Mouse (Mus musculus) intestine, embryonic 14.5 days (tissue): ENCODE measurements around the gene Tomm7. TPM values are rescaled to one million over a fixed set of nuclear protein-coding genes. Genes with fewer than 3 reads are reported as not detected.

Experiments
- ATAC-seq: fragments of 200-750 bp; cut with Nextera tagmentation; replicated peaks from 2 replicates; pipeline ENCODE4 v1.8.0; 2017; ENCODE audit warnings: low read depth, moderate number of reproducible peaks, moderate TSS enrichment, moderate library complexity; ENCODE audit not compliant: low FRiP score, low TSS enrichment
- DNase-seq: peaks from one replicate; pipeline ENCODE4 v3.0.0-alpha.2; 2018; ENCODE audit warnings: low spot score
- H3K27ac ChIP-seq: fragments of 300-500 bp; sonication (generic); 2 replicates; pipeline ENCODE4 v1.5.1; 2014; ENCODE audit warnings: low read depth, mild to moderate bottlenecking, control low read depth
- H3K27me3 ChIP-seq: fragments of 300-500 bp; sonication (generic); replicated peaks from 2 replicates; pipeline ENCODE4 v1.6.1; 2014; ENCODE audit warnings: low read length, control low read depth; ENCODE audit not compliant: control insufficient read depth, insufficient read depth
- H3K36me3 ChIP-seq: fragments of 300-500 bp; sonication (generic); 2 replicates; pipeline ENCODE4 v1.6.1; 2014; ENCODE audit warnings: low read length, control low read depth; ENCODE audit not compliant: control insufficient read depth, insufficient read depth
- H3K4me1 ChIP-seq: fragments of 300-500 bp; sonication (generic); replicated peaks from 2 replicates; pipeline ENCODE4 v1.6.1; 2014; ENCODE audit warnings: low read length, control low read depth, mixed read lengths; ENCODE audit not compliant: control insufficient read depth, insufficient read depth
- H3K4me2 ChIP-seq: fragments of 300-500 bp; sonication (generic); 2 replicates; pipeline ENCODE4 v1.6.1; 2014; ENCODE audit warnings: low read length
- H3K4me3 ChIP-seq: fragments of 300-500 bp; sonication (generic); 2 replicates; pipeline ENCODE4 v1.5.1; 2014; ENCODE audit warnings: low read depth, low read length, control low read depth, mixed read lengths
- H3K9ac ChIP-seq: fragments of 300-500 bp; sonication (generic); 2 replicates; pipeline ENCODE4 v1.6.1; 2014; ENCODE audit warnings: mild to moderate bottlenecking, low read length
- H3K9me3 ChIP-seq: fragments of 300-500 bp; sonication (generic); 2 replicates; pipeline ENCODE4 v1.6.1; 2016; ENCODE audit warnings: low read length, control low read depth; ENCODE audit not compliant: control insufficient read depth
- WGBS: fragments of 180-500 bp; shearing (Covaris S2); extraction: QIAGEN DNeasy Blood & Tissue Kit; methylation state at CpG from one replicate; pipeline ENCODE4 v1.1.7; 2014; 5-methylcytosine and 5-hydroxymethylcytosine counted together
- polyA plus RNA-seq: library from polyadenylated mRNA; unstranded; fragments of >200 nt; fragmentation: Nextera tagmentation; extraction: Ambion mirVana; gene quantifications from 2 replicates; pipeline ENCODE4 v1.2.1, GENCODE M21; 2014

Tomm7 gene
- polyA plus RNA-seq, 1 experiment from 2014 or later, result 152 TPM

DNA sequence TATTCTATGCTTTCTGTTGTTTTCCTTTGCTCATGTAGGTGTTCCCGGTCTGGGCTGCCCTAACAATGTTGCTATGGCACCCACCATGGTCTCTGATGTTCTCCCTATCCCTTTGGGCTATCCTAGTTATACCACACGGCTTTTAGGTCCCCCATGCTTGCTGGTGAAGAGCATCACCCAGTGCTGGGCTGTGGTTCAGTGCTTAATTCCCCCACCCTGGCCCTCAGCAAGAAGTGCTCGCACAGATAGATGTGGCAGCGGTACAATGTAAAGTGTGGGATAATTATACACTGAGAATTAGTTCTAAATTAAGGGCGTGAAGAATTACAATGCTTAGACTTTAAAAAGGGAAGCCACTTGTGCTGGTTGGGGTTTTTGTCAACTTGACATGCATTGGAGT lies 22.0 kb upstream of the Tomm7 start:
- no peak for ATAC-seq
- no peak overlapping the region for H3K4me2 ChIP-seq
- no peak overlapping the region for H3K4me3 ChIP-seq
- H3K27ac ChIP-seq, result no peak overlapping the region
- H3K4me1 ChIP-seq, result peaks cover 8% of the 10 kb centered on the region; the same call in 1 of the 2 replicates
- H3K36me3 ChIP-seq, result no peaks in the 10 kb centered on the region
- 91% methylated on average over 5 of the region's 5 CpGs for WGBS
- DNase-seq, result no peak
- H3K9ac ChIP-seq, result no peak overlapping the region
- H3K27me3 ChIP-seq, result no peaks in the 10 kb centered on the region
- no peaks in the 10 kb centered on the region for H3K9me3 ChIP-seq

- H3K36me3 ChIP-seq, result peaks cover 11% of the 10 kb centered on the region; the same call in 1 of the 2 replicates
- ATAC-seq (0 out of 2 replicates have a peak, but pooled peaks have one; percentile 44), DNase-seq (no peak)
- no peaks in the 10 kb centered on the region for H3K27me3 ChIP-seq
- H3K4me3 ChIP-seq, result no peak overlapping the region
- H3K4me2 ChIP-seq, result no peak overlapping the region
- H3K4me1 ChIP-seq, result peaks cover 8% of the 10 kb centered on the region; the same call in 1 of the 2 replicates
- no peaks in the 10 kb centered on the region for H3K9me3 ChIP-seq
- H3K27ac ChIP-seq, result no peak overlapping the region
- no peak overlapping the region for H3K9ac ChIP-seq
- whole genome bisulfite sequencing, result 79% methylated on average over 13 of the region's 13 CpGs
Observed at GRCm38 (mm10) chr5:23864054-23864965, 20.3 kb upstream of the Tomm7 start.

- Histone ChIP-seq H3K4me2 (no peak overlapping the region), H3K4me3 (no peak overlapping the region), H3K4me1 (peaks cover 8% of the 10 kb centered on the region; the same call in 1 of the 2 replicates), H3K27me3 (no peaks in the 10 kb centered on the region), H3K9ac (no peak overlapping the region), H3K27ac (no peak overlapping the region), H3K36me3 (peaks cover 11% of the 10 kb centered on the region; the same call in 1 of the 2 replicates), H3K9me3 (no peaks in the 10 kb centered on the region)
- ATAC-seq (no peak), DNase-seq (no peak)
- WGBS, result 72% methylated on average over 7 of the region's 7 CpGs
Observed at GRCm38 (mm10) chr5:23863166-23864053, 19.4 kb upstream of the Tomm7 start.

- DNase-seq (no peak), ATAC-seq (no peak)
- H3K4me2 ChIP-seq, result no peak overlapping the region
- no peaks in the 10 kb centered on the region for H3K9me3 ChIP-seq
- WGBS, result 51% methylated on average over 5 of the region's 5 CpGs
- H3K4me3 ChIP-seq, result no peak overlapping the region
- no peaks in the 10 kb centered on the region for H3K27me3 ChIP-seq
- H3K27ac ChIP-seq, result no peak overlapping the region
- H3K36me3 ChIP-seq, result peaks cover 20% of the 10 kb centered on the region; the same call in 1 of the 2 replicates
- peaks cover 8% of the 10 kb centered on the region; the same call in 1 of the 2 replicates for H3K4me1 ChIP-seq
- no peak overlapping the region for H3K9ac ChIP-seq
Observed at GRCm38 (mm10) chr5:23862291-23862690, 18.3 kb upstream of the Tomm7 start.

GRCm38 (mm10) chr5:23861721-23862120 lies 17.8 kb upstream of the Tomm7 start:
- Histone ChIP-seq H3K36me3 (peaks cover 26% of the 10 kb centered on the region), H3K4me2 (no peak overlapping the region), H3K4me1 (peaks cover 8% of the 10 kb centered on the region; the same call in 1 of the 2 replicates), H3K4me3 (no peak overlapping the region), H3K27me3 (no peaks in the 10 kb centered on the region), H3K9ac (no peak overlapping the region), H3K27ac (no peak overlapping the region), H3K9me3 (no peaks in the 10 kb centered on the region)
- ATAC-seq (no peak), DNase-seq (peak; percentile 48)
- 86% methylated on average over 9 of the region's 9 CpGs for WGBS

- no peak for ATAC-seq
- no peak overlapping the region for H3K4me2 ChIP-seq
Observed at GRCm38 (mm10) chr5:23859896-23860295, 15.9 kb upstream of the Tomm7 start.

DNA sequence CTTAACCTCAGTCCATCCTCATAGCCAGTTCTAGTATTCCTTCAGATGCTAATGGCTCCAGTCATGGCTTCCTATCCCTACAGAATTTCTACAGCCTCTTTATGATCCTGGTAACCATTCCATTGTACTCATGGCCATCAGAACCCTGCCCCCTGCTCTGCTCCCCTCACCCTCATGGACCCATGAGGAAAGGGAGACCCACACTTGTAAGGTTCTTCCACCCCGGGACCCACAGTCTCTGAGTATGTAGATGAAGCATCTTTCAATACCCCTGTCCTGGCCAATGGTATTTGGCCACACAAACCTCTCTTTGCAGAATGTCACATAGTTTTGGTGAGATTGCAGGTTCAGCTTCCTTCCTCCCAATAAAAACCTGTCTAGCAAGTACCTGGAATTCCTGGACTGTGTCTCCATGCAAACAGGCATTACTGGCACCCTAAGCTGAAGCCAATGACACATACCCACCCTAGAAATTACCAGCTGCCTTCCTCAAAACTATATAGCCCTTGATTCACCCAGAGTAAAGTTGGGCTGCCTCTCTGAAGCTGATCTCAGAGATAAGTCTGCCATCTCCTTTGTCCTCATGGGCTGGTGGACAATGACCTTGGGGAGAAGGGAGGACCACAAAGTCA lies 15.2 kb upstream of the Tomm7 start:
- no peak for ATAC-seq
- no peak overlapping the region for H3K9ac ChIP-seq

More at GRCm38 (mm10) chr5:23859896-23860295, 15.9 kb upstream of the Tomm7 start:
- no peaks in the 10 kb centered on the region for H3K27me3 ChIP-seq
- no peak overlapping the region for H3K27ac ChIP-seq
- no peak overlapping the region for H3K4me3 ChIP-seq
- H3K9me3 ChIP-seq, result no peaks in the 10 kb centered on the region
- DNase-seq, result no peak
- H3K4me1 ChIP-seq, result peaks cover 8% of the 10 kb centered on the region; the same call in 1 of the 2 replicates
- H3K9ac ChIP-seq, result no peak overlapping the region
- 84% methylated on average over 5 of the region's 5 CpGs for WGBS
- peaks cover 44% of the 10 kb centered on the region for H3K36me3 ChIP-seq

GRCm38 (mm10) chr5:23858643-23859042 lies 14.7 kb upstream of the Tomm7 start:
- ATAC-seq (no peak), DNase-seq (no peak)
- Histone ChIP-seq H3K27ac (no peak overlapping the region), H3K4me3 (no peak overlapping the region), H3K36me3 (peaks cover 57% of the 10 kb centered on the region), H3K4me2 (no peak overlapping the region), H3K9ac (no peak overlapping the region), H3K9me3 (no peaks in the 10 kb centered on the region), H3K4me1 (peaks cover 8% of the 10 kb centered on the region; the same call in 1 of the 2 replicates), H3K27me3 (no peaks in the 10 kb centered on the region)
- 79% methylated on average over 7 of the region's 7 CpGs for WGBS

More for the DNA sequence above, 15.2 kb upstream of the Tomm7 start:
- peaks cover 51% of the 10 kb centered on the region for H3K36me3 ChIP-seq
- H3K9me3 ChIP-seq, result no peaks in the 10 kb centered on the region
- H3K4me3 ChIP-seq, result no peak overlapping the region
- H3K4me2 ChIP-seq, result no peak overlapping the region
- H3K4me1 ChIP-seq, result peaks cover 8% of the 10 kb centered on the region; the same call in 1 of the 2 replicates
- H3K27ac ChIP-seq, result no peak overlapping the region
- WGBS, result 88% methylated on average over 1 of the region's 1 CpGs
- DNase-seq, result peak; percentile 47
- no peaks in the 10 kb centered on the region for H3K27me3 ChIP-seq
